Mouse (Mus musculus): ENCODE measurements around the gene Theg. TPM values are rescaled to one million over a fixed set of nuclear protein-coding genes. Genes with fewer than 3 reads are reported as not detected.

The Theg gene
- polyA plus RNA-seq, 2 experiments: not detected

- H3K4me3 ChIP-seq (replicated peaks; ENCODE audit: low read length): no peak overlapping the region
- no peak for ATAC-seq (ENCODE audit: low FRiP score, low read depth)
- no peaks in the 10 kb centered on the region for H3K27me3 ChIP-seq (ENCODE audit: control insufficient read depth, insufficient read depth, low read length)
- no peak overlapping the region for H3K9ac ChIP-seq (ENCODE audit: low read depth, low read length, severe bottlenecking)
- 86% methylated on average over 5 of the region's 6 CpGs for WGBS
- H3K27ac ChIP-seq (replicated peaks; ENCODE audit: low read depth, low read length): no peak overlapping the region
- no peak for DNase-seq (ENCODE audit: low spot score)
- TF ChIP-seq POLR2A (IDR thresholded peaks at IDR 0.05; ENCODE audit: borderline replicate concordance, extremely low read depth, insufficient read depth, insufficient read length): no peak
- no peak overlapping the region for H3K4me2 ChIP-seq (replicated peaks; ENCODE audit: low read depth, low read length, severe bottlenecking)
- peaks cover 8% of the 10 kb centered on the region; the same call in 1 of the 2 replicates for H3K36me3 ChIP-seq (ENCODE audit: control insufficient read depth, insufficient read depth, low read length)
- H3K4me1 ChIP-seq (ENCODE audit: control insufficient read depth, insufficient read depth, low read length): no peaks in the 10 kb centered on the region
- H3K9me3 ChIP-seq (ENCODE audit: control insufficient read depth, low read length): no peaks in the 10 kb centered on the region
Measured at GRCm38 (mm10) chr10:79527453-79527845, 59.7 kb downstream of the Theg start.

- ATAC-seq (ENCODE audit: low FRiP score, low read depth): no peak
- no peaks in the 10 kb centered on the region for H3K9me3 ChIP-seq (ENCODE audit: control insufficient read depth, low read length)
- DNase-seq (ENCODE audit: low spot score): no peak
- H3K36me3 ChIP-seq (ENCODE audit: control insufficient read depth, insufficient read depth, low read length): peaks cover 8% of the 10 kb centered on the region; the same call in 1 of the 2 replicates
- no peak overlapping the region for H3K4me3 ChIP-seq (replicated peaks; ENCODE audit: low read length)
- no peak overlapping the region for H3K9ac ChIP-seq (ENCODE audit: low read depth, low read length, severe bottlenecking)
- no peak for TF ChIP-seq POLR2A (IDR thresholded peaks at IDR 0.05; ENCODE audit: borderline replicate concordance, extremely low read depth, insufficient read depth, insufficient read length)
- H3K27me3 ChIP-seq (ENCODE audit: control insufficient read depth, insufficient read depth, low read length): no peaks in the 10 kb centered on the region
- no peak overlapping the region for H3K4me2 ChIP-seq (replicated peaks; ENCODE audit: low read depth, low read length, severe bottlenecking)
- no peak overlapping the region for H3K27ac ChIP-seq (replicated peaks; ENCODE audit: low read depth, low read length)
- WGBS: 88% methylated on average over 12 of the region's 12 CpGs
- H3K4me1 ChIP-seq (ENCODE audit: control insufficient read depth, insufficient read depth, low read length): no peaks in the 10 kb centered on the region
Measured at GRCm38 (mm10) chr10:79526661-79527452, 60.3 kb downstream of the Theg start.

Small RNA genes within 50 kb of the gene (microRNA-seq; reads per million reads assigned to microRNA genes)
- not detected for gene Mir6909

Other genes starting within 250 kb of the Theg start
- not detected in 2 replicates for gene Vmn2r82, start 230.8 kb downstream of the Theg start, polyA plus RNA-seq (2012; rRNA removed)
- gene Vmn2r82, start 230.8 kb downstream of the Theg start, polyA plus RNA-seq (2014; fragmentation: Nextera tagmentation; extraction: Ambion mirVana): not detected in 2 replicates
- not detected in 2 replicates for gene Vmn2r83, start 118.6 kb downstream of the Theg start, polyA plus RNA-seq (2012; rRNA removed)
- gene Vmn2r83, start 118.6 kb downstream of the Theg start, polyA plus RNA-seq (2014; fragmentation: Nextera tagmentation; extraction: Ambion mirVana): not detected in 2 replicates
- gene Plpp2, start 53.5 kb downstream of the Theg start, polyA plus RNA-seq (2012; rRNA removed): 15.9 and 21.9 TPM in 2 replicates
- gene Plpp2, start 53.5 kb downstream of the Theg start, polyA plus RNA-seq (2014; fragmentation: Nextera tagmentation; extraction: Ambion mirVana): 26.1 and 27.7 TPM in 2 replicates
- 162 and 237 TPM in 2 replicates for gene Mier2, start 32.1 kb downstream of the Theg start, polyA plus RNA-seq (2012; rRNA removed)
- gene Mier2, start 32.1 kb downstream of the Theg start, polyA plus RNA-seq (2014; fragmentation: Nextera tagmentation; extraction: Ambion mirVana): 56.5 and 69.8 TPM in 2 replicates
- 1.0 and 1.2 TPM in 2 replicates for gene C2cd4c, start 26.7 kb upstream of the Theg start, polyA plus RNA-seq (2012; rRNA removed)
- not detected in 2 replicates for gene C2cd4c, start 26.7 kb upstream of the Theg start, polyA plus RNA-seq (2014; fragmentation: Nextera tagmentation; extraction: Ambion mirVana)
- gene Shc2, start 50.6 kb upstream of the Theg start, polyA plus RNA-seq (2012; rRNA removed): 30.2 and 33.0 TPM in 2 replicates
- 9.0 and 10.1 TPM in 2 replicates for gene Shc2, start 50.6 kb upstream of the Theg start, polyA plus RNA-seq (2014; fragmentation: Nextera tagmentation; extraction: Ambion mirVana)
- 0.14 and 0.22 TPM in 2 replicates for gene Odf3l2, start 58.4 kb upstream of the Theg start, polyA plus RNA-seq (2012; rRNA removed)
- 0.15 TPM in 1 of 2 replicates, not detected in the other for gene Odf3l2, start 58.4 kb upstream of the Theg start, polyA plus RNA-seq (2014; fragmentation: Nextera tagmentation; extraction: Ambion mirVana)
- 5.0 and 8.4 TPM in 2 replicates for gene Madcam1, start 77.2 kb upstream of the Theg start, polyA plus RNA-seq (2012; rRNA removed)
- gene Madcam1, start 77.2 kb upstream of the Theg start, polyA plus RNA-seq (2014; fragmentation: Nextera tagmentation; extraction: Ambion mirVana): 8.2 and 11.5 TPM in 2 replicates
- 44.6 and 57.4 TPM in 2 replicates for gene Tpgs1, start 82.0 kb upstream of the Theg start, polyA plus RNA-seq (2012; rRNA removed)
- 66.0 and 67.0 TPM in 2 replicates for gene Tpgs1, start 82.0 kb upstream of the Theg start, polyA plus RNA-seq (2014; fragmentation: Nextera tagmentation; extraction: Ambion mirVana)
- 138 and 156 TPM in 2 replicates for gene Cdc34, start 94.9 kb upstream of the Theg start, polyA plus RNA-seq (2012; rRNA removed)
- 106 and 110 TPM in 2 replicates for gene Cdc34, start 94.9 kb upstream of the Theg start, polyA plus RNA-seq (2014; fragmentation: Nextera tagmentation; extraction: Ambion mirVana)
- gene Gzmm, start 101.7 kb upstream of the Theg start, polyA plus RNA-seq (2012; rRNA removed): 1.1 and 1.4 TPM in 2 replicates
- gene Gzmm, start 101.7 kb upstream of the Theg start, polyA plus RNA-seq (2014; fragmentation: Nextera tagmentation; extraction: Ambion mirVana): 0.66 and 0.82 TPM in 2 replicates
- 763 and 866 TPM in 2 replicates for gene Bsg, start 117.2 kb upstream of the Theg start, polyA plus RNA-seq (2012; rRNA removed)
- 805 and 825 TPM in 2 replicates for gene Bsg, start 117.2 kb upstream of the Theg start, polyA plus RNA-seq (2014; fragmentation: Nextera tagmentation; extraction: Ambion mirVana)
- 0.70 and 1.3 TPM in 2 replicates for gene Hcn2, start 129.3 kb upstream of the Theg start, polyA plus RNA-seq (2012; rRNA removed)
- 0.18 and 0.21 TPM in 2 replicates for gene Hcn2, start 129.3 kb upstream of the Theg start, polyA plus RNA-seq (2014; fragmentation: Nextera tagmentation; extraction: Ambion mirVana)
- 64.1 and 75.3 TPM in 2 replicates for gene Polrmt, start 159.2 kb upstream of the Theg start, polyA plus RNA-seq (2012; rRNA removed)
- 33.4 and 36.6 TPM in 2 replicates for gene Polrmt, start 159.2 kb upstream of the Theg start, polyA plus RNA-seq (2014; fragmentation: Nextera tagmentation; extraction: Ambion mirVana)
- gene Fgf22, start 167.7 kb upstream of the Theg start, polyA plus RNA-seq (2012; rRNA removed): 0.13 and 0.22 TPM in 2 replicates
- gene Fgf22, start 167.7 kb upstream of the Theg start, polyA plus RNA-seq (2014; fragmentation: Nextera tagmentation; extraction: Ambion mirVana): 0.21 and 0.80 TPM in 2 replicates
- 176 and 229 TPM in 2 replicates for gene Rnf126, start 179.6 kb upstream of the Theg start, polyA plus RNA-seq (2012; rRNA removed)
- gene Rnf126, start 179.6 kb upstream of the Theg start, polyA plus RNA-seq (2014; fragmentation: Nextera tagmentation; extraction: Ambion mirVana): 100 and 103 TPM in 2 replicates
- gene Fstl3, start 189.9 kb upstream of the Theg start, polyA plus RNA-seq (2012; rRNA removed): 11.6 and 14.7 TPM in 2 replicates
- gene Fstl3, start 189.9 kb upstream of the Theg start, polyA plus RNA-seq (2014; fragmentation: Nextera tagmentation; extraction: Ambion mirVana): 9.0 and 9.5 TPM in 2 replicates
- 0.04 and 0.06 TPM in 2 replicates for gene Prss57, start 203.6 kb upstream of the Theg start, polyA plus RNA-seq (2012; rRNA removed)
- not detected in 2 replicates for gene Prss57, start 203.6 kb upstream of the Theg start, polyA plus RNA-seq (2014; fragmentation: Nextera tagmentation; extraction: Ambion mirVana)
- gene Palm, start 206.2 kb upstream of the Theg start, polyA plus RNA-seq (2012; rRNA removed): 55.8 and 72.7 TPM in 2 replicates
- gene Palm, start 206.2 kb upstream of the Theg start, polyA plus RNA-seq (2014; fragmentation: Nextera tagmentation; extraction: Ambion mirVana): 76.2 and 83.8 TPM in 2 replicates
- 0.41 and 0.50 TPM in 2 replicates for gene Misp, start 233.7 kb upstream of the Theg start, polyA plus RNA-seq (2012; rRNA removed)
- 0.54 and 1.2 TPM in 2 replicates for gene Misp, start 233.7 kb upstream of the Theg start, polyA plus RNA-seq (2014; fragmentation: Nextera tagmentation; extraction: Ambion mirVana)

Data from limb, embryonic 14.5 days (tissue).